In genomic region chr15:79368313-79368811, GRCm38 (mm10) we compare ENCODE assay signal across 8 mouse cellular contexts. TPM values are rescaled to one million over a fixed set of nuclear protein-coding genes. Genes with fewer than 3 reads are reported as not detected.
DNase-seq lines count a peak whose midpoint lies in the region; ATAC-seq and TF ChIP-seq lines count a peak whose summit lies in the region.

No protein-coding gene starts in this region.

- WGBS in intestine, embryonic 16.5 days: 22% methylated on average over 14 of the region's 14 CpGs
- WGBS in liver, postnatal 0 days (ENCODE audit: insufficient replicate concordance): 56% methylated on average over 14 of the region's 14 CpGs

- DNase-seq in adrenal gland, postnatal 10 days: peak; percentile 63
- DNase-seq in gastrocnemius, postnatal 14 days: peak; percentile 71
- DNase-seq in liver, postnatal 0 days: peak; percentile 60
- no peak for DNase-seq in cerebellum, postnatal 25 days
- DNase-seq in layer of hippocampus, adult 18-20 months (ENCODE audit: low spot score in 2 of 2): no peak

- no peak for TF ChIP-seq CTCF in liver, postnatal 0 days (IDR thresholded peaks at IDR 0.05; ENCODE audit: low read depth)

- H3K27me3 ChIP-seq in intestine, embryonic 16.5 days (replicated peaks; ENCODE audit: control insufficient read depth, insufficient read depth, low read length): no peaks in the 10 kb centered on the region
- H3K27me3 ChIP-seq in liver, postnatal 0 days (ENCODE audit: insufficient read depth, low read length): no peaks in the 10 kb centered on the region

- H3K4me1 ChIP-seq in intestine, embryonic 16.5 days (ENCODE audit: control insufficient read depth, insufficient read depth, low read length): peaks cover 36% of the 10 kb centered on the region
- H3K4me1 ChIP-seq in liver, postnatal 0 days (ENCODE audit: insufficient read depth): peaks cover 23% of the 10 kb centered on the region

- H3K4me3 ChIP-seq in intestine, embryonic 16.5 days (ENCODE audit: low read length): peak overlapping the region; percentile 22; the same call in 1 of the 2 replicates
- H3K4me3 ChIP-seq in liver, postnatal 0 days (ENCODE audit: low read depth, low read length): no peak overlapping the region

- peaks cover 6% of the 10 kb centered on the region; the same call in 1 of the 2 replicates for H3K36me3 ChIP-seq in intestine, embryonic 16.5 days (ENCODE audit: control insufficient read depth, insufficient read depth, low read length)
- peaks cover 12% of the 10 kb centered on the region for H3K36me3 ChIP-seq in liver, postnatal 0 days (replicated peaks; ENCODE audit: insufficient read depth, low read length)

- peak overlapping the region; percentile 93 for H3K27ac ChIP-seq in intestine, embryonic 16.5 days (ENCODE audit: low read length)
- H3K27ac ChIP-seq in liver, postnatal 0 days (ENCODE audit: low read depth): peak overlapping the region; percentile 64

- TF ChIP-seq EP300 in liver, postnatal 0 days (IDR thresholded peaks at IDR 0.05; ENCODE audit: low read depth): no peak

- no peaks in the 10 kb centered on the region for H3K9me3 ChIP-seq in intestine, embryonic 16.5 days (ENCODE audit: control insufficient read depth, low read length)
- H3K9me3 ChIP-seq in liver, postnatal 0 days (ENCODE audit: low read length): no peaks in the 10 kb centered on the region

- peak overlapping the region; percentile 65 for H3K9ac ChIP-seq in intestine, embryonic 16.5 days (ENCODE audit: low read depth, low read length)
- 0 out of 2 replicates have a peak overlapping the region, but pooled peaks have one; percentile 30 for H3K9ac ChIP-seq in liver, postnatal 0 days (replicated peaks)

- H3K4me2 ChIP-seq in intestine, embryonic 16.5 days (ENCODE audit: low read depth, low read length): peak overlapping the region; percentile 44
- no peak overlapping the region for H3K4me2 ChIP-seq in liver, postnatal 0 days (ENCODE audit: low read depth, low read length)

- intact Hi-C loops in gastrocnemius, postnatal 14 days (cut with DNase I; ENCODE audit: low total_unique reads): no loop called here

- ATAC-seq in intestine, embryonic 16.5 days: peak; percentile 91
- peak; percentile 87 for ATAC-seq in liver, postnatal 0 days
- ATAC-seq in cerebellum, adult (ENCODE audit: insufficient number of reproducible peaks, low FRiP score, low TSS enrichment): no peak
- ATAC-seq in monocyte, adult 5-6 weeks (replicated peaks; ENCODE audit: insufficient number of reproducible peaks, low FRiP score, low TSS enrichment, poor library complexity, severe bottlenecking): no peak

RNA-seq across cellular contexts. Expression of gene Maff, which starts 21.9 kb away (rescaled TPM):
- total RNA-seq in adrenal gland, postnatal 10 days (2021): 10 to 100 TPM in 1 of 2 experiments, 1 to 10 TPM in 1; 3.6 to 10.8 TPM
- 1 to 10 TPM; 1.4 to 2.7 TPM for total RNA-seq in gastrocnemius, postnatal 14 days (2021)
- 6.0 and 7.1 TPM in 2 replicates for polyA plus RNA-seq in intestine, embryonic 16.5 days (2015; fragmentation: Nextera tagmentation; extraction: Ambion mirVana)
- 0.94 and 1.1 TPM in 2 replicates for polyA plus RNA-seq in liver, postnatal 0 days (2015; fragmentation: Nextera tagmentation; extraction: Ambion mirVana)
- 1 to 10 TPM; 2.1 TPM for total RNA-seq in layer of hippocampus, adult 18-20 months (2021)
- total RNA-seq in monocyte, adult 5-6 weeks (2017): 9.8 to 14.5 TPM (median 10.4 TPM) in 3 replicates

RNA-seq across cellular contexts. Expression of gene Tmem184b, which starts 35.0 kb away (rescaled TPM):
- 10 to 100 TPM; 51.4 to 56.6 TPM for total RNA-seq in adrenal gland, postnatal 10 days (2021)
- 10 to 100 TPM; 31.5 to 32.6 TPM for total RNA-seq in gastrocnemius, postnatal 14 days (2021)
- 43.6 and 46.4 TPM in 2 replicates for polyA plus RNA-seq in intestine, embryonic 16.5 days (2015; fragmentation: Nextera tagmentation; extraction: Ambion mirVana)
- polyA plus RNA-seq in liver, postnatal 0 days (2015; fragmentation: Nextera tagmentation; extraction: Ambion mirVana): 6.6 and 8.4 TPM in 2 replicates
- total RNA-seq in layer of hippocampus, adult 18-20 months (2021): 10 to 100 TPM; 55.0 to 57.9 TPM
- total RNA-seq in monocyte, adult 5-6 weeks (2017): 10.6 to 25.9 TPM (median 19.9 TPM) in 3 replicates

RNA-seq across cellular contexts. Expression of gene Pla2g6, which starts 40.2 kb away (rescaled TPM):
- total RNA-seq in adrenal gland, postnatal 10 days (2021): 10 to 100 TPM; 27.0 to 27.5 TPM
- total RNA-seq in gastrocnemius, postnatal 14 days (2021): 1 to 10 TPM; 9.0 to 9.8 TPM
- 27.1 and 28.3 TPM in 2 replicates for polyA plus RNA-seq in intestine, embryonic 16.5 days (2015; fragmentation: Nextera tagmentation; extraction: Ambion mirVana)
- polyA plus RNA-seq in liver, postnatal 0 days (2015; fragmentation: Nextera tagmentation; extraction: Ambion mirVana): 18.5 and 18.8 TPM in 2 replicates
- 10 to 100 TPM; 23.0 to 23.1 TPM for total RNA-seq in layer of hippocampus, adult 18-20 months (2021)
- total RNA-seq in monocyte, adult 5-6 weeks (2017): 1.1 to 5.4 TPM (median 3.4 TPM) in 3 replicates

Comparison
In these comparisons a context has a peak if more than half of its experiments do, and no peak if none do; other contexts are left out.
1. DNase-seq: peak in adrenal gland, postnatal 10 days (single experiment), gastrocnemius, postnatal 14 days (single experiment) and liver, postnatal 0 days (single experiment); none in cerebellum, postnatal 25 days (0 of 2) and layer of hippocampus, adult 18-20 months (0 of 2).
2. ATAC-seq: peak in intestine, embryonic 16.5 days (single experiment) and liver, postnatal 0 days (single experiment); none in cerebellum, adult (single experiment) and monocyte, adult 5-6 weeks (single experiment).